Mouse (Mus musculus): ENCODE data around the gene Piezo1. TPM values are rescaled to one million over a fixed set of nuclear protein-coding genes. Genes with fewer than 3 reads are reported as not detected.
A peak's percentile ranks its signal among the peaks of the same experiment; 100 is the strongest.

The Piezo1 gene
- polyA plus RNA-seq, 1 experiment from 2014 or later = 5.5 TPM

DNA sequence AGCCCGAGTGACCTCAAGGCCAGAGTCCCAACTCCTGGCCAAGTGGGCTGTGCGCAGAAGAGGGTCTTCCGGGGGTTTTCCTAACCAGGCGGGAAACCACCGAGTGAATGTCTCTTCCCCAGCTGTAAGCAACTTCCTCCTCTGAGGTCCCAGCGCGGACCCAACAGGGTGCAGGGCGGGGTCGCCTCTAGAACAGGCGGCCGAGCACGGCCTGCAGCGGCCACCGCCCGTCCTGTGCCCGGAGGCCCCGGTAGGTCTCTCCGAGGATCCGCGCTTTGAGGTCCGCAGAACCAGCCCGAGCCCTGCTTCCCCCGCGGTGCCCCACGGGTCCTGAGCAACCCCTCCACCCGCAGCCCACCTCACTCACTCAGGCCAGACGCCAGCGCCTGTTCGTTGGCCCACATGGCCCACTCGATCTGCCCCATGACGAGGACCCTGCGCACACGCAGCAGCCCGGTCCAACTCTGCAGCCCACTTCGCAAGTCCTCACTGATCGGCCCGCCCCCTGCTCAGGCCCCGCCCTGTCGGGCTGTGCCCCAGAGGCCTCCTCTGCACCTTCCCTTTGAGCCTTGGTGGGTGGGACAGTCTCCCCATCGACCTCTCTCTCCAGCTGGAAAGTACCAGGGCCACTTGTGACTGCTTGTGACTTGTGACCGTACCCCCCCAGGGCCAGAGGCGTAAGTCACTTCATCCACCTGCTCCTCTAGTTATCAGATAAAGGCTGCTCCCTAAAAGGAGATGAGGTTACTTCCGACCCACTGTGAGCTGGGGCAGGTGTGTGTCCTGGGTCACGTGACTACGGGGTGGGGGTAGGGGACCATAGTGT is 118.5 kb downstream of the Piezo1 start, which contains the start of gene Cyba:
Cyba (minus strand) TSS at position 488 of the 826 bp plus-strand sequence.
- DNase-seq (ENCODE audit: low spot score) (peak; percentile 59), ATAC-seq (ENCODE audit: insufficient read depth, low FRiP score, low TSS enrichment) (peak; percentile 71)
- Histone ChIP-seq H3K4me1 (ENCODE audit: control insufficient read depth, insufficient read depth, low read length) (peaks cover 14% of the 10 kb centered on the region), H3K4me2 (ENCODE audit: low read depth) (peak within 1 kb of the TSS; percentile 80), H3K9ac (ENCODE audit: low read length) (peak within 1 kb of the TSS; percentile 70), H3K9me3 (ENCODE audit: control insufficient read depth, low read length) (no peaks in the 10 kb centered on the region), H3K36me3 (ENCODE audit: control insufficient read depth, insufficient read depth, low read length) (peaks cover 11% of the 10 kb centered on the region), H3K27ac (ENCODE audit: low read depth, low read length) (no peak within 1 kb of the TSS), H3K4me3 (ENCODE audit: low read depth, low read length) (peak within 1 kb of the TSS; percentile 38), H3K27me3 (ENCODE audit: control insufficient read depth, insufficient read depth, low read length) (no peaks in the 10 kb centered on the region)
- 5% methylated on average over 45 of the region's 45 CpGs for WGBS

Small RNAs within 50 kb of the gene (microRNA-seq; reads per million reads assigned to microRNA genes)
- gene Gm24366 = not detected

Other genes starting within 250 kb of the Piezo1 start
- gene Trhr2, start 190.6 kb downstream of the Piezo1 start, polyA plus RNA-seq (2014; fragmentation: Nextera tagmentation; extraction: Ambion mirVana) = not detected in 2 replicates
- gene Zc3h18, start 174.7 kb downstream of the Piezo1 start, polyA plus RNA-seq (2014; fragmentation: Nextera tagmentation; extraction: Ambion mirVana) = 40.5 and 41.5 TPM in 2 replicates
- 0.57 TPM in 1 of 2 replicates, not detected in the other for gene Il17c, start 129.3 kb downstream of the Piezo1 start, polyA plus RNA-seq (2014; fragmentation: Nextera tagmentation; extraction: Ambion mirVana)
- 52.5 and 57.7 TPM in 2 replicates for gene Cyba, start 118.4 kb downstream of the Piezo1 start, polyA plus RNA-seq (2014; fragmentation: Nextera tagmentation; extraction: Ambion mirVana)
- gene Mvd, start 107.9 kb downstream of the Piezo1 start, polyA plus RNA-seq (2014; fragmentation: Nextera tagmentation; extraction: Ambion mirVana) = 53.7 and 58.5 TPM in 2 replicates
- gene Snai3, start 90.6 kb downstream of the Piezo1 start, polyA plus RNA-seq (2014; fragmentation: Nextera tagmentation; extraction: Ambion mirVana) = not detected in 2 replicates
- gene Rnf166, start 75.3 kb downstream of the Piezo1 start, polyA plus RNA-seq (2014; fragmentation: Nextera tagmentation; extraction: Ambion mirVana) = 30.1 and 31.1 TPM in 2 replicates
- gene Ctu2, start 75.2 kb downstream of the Piezo1 start, polyA plus RNA-seq (2014; fragmentation: Nextera tagmentation; extraction: Ambion mirVana) = 62.0 and 76.9 TPM in 2 replicates
- 34.3 and 37.1 TPM in 2 replicates for gene Cdt1, start 16.7 kb upstream of the Piezo1 start, polyA plus RNA-seq (2014; fragmentation: Nextera tagmentation; extraction: Ambion mirVana)
- 219 and 243 TPM in 2 replicates for gene Aprt, start 25.6 kb upstream of the Piezo1 start, polyA plus RNA-seq (2014; fragmentation: Nextera tagmentation; extraction: Ambion mirVana)
- 5.4 and 6.6 TPM in 2 replicates for gene Galns, start 60.1 kb upstream of the Piezo1 start, polyA plus RNA-seq (2014; fragmentation: Nextera tagmentation; extraction: Ambion mirVana)
- 55.6 and 59.7 TPM in 2 replicates for gene Trappc2l, start 60.3 kb upstream of the Piezo1 start, polyA plus RNA-seq (2014; fragmentation: Nextera tagmentation; extraction: Ambion mirVana)
- not detected in 2 replicates for gene Pabpn1l, start 71.4 kb upstream of the Piezo1 start, polyA plus RNA-seq (2014; fragmentation: Nextera tagmentation; extraction: Ambion mirVana)
- gene Cbfa2t3, start 147.8 kb upstream of the Piezo1 start, polyA plus RNA-seq (2014; fragmentation: Nextera tagmentation; extraction: Ambion mirVana) = 7.5 and 8.5 TPM in 2 replicates
- 15.4 and 16.2 TPM in 2 replicates for gene Acsf3, start 224.2 kb upstream of the Piezo1 start, polyA plus RNA-seq (2014; fragmentation: Nextera tagmentation; extraction: Ambion mirVana)

All from neural tube, embryonic 11.5 days (tissue).